ENCODE assay signal across 24 mouse cellular contexts in the genomic region with DNA sequence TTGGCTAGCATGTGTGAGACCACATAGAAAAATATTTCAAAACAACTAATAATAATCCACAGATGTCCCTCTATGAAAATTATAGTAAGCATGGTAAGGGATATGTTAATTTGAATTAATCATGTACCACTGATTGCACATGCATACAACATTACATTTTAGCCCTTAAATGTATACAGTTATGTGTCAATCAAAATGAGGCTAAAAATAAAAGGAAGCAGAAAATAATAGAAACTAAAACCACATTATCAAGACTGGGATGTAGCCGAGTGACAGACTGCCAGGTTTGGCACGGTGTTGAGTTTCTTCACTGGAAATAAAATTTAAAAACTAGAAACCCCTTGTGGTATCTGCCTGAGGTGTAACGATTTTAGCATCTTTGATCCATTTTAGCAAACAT. TPM values are rescaled to one million over a fixed set of nuclear protein-coding genes. Genes with fewer than 3 reads are reported as not detected.
DNase-seq lines count a peak whose midpoint lies in the region; ATAC-seq and TF ChIP-seq lines count a peak whose summit lies in the region.
"Had no signal": no experiment of that assay in that cellular context is flagged by ENCODE, and none has a peak within 500 bp of the region (broad histone marks: within the 10 kb centered on the region; RNA-seq: fewer than 3 reads in every experiment).

No protein-coding gene starts in this region.

- TF ChIP-seq EP300 in liver, postnatal 0 days (IDR thresholded peaks at IDR 0.05; ENCODE audit: low read depth), result no peak

- H3K4me1 ChIP-seq in liver, postnatal 0 days (ENCODE audit: insufficient read depth), result no peaks in the 10 kb centered on the region; the same call in 1 of the 2 replicates
- H3K4me1 ChIP-seq in liver, embryonic 11.5 days (replicated peaks; ENCODE audit: control insufficient read depth, insufficient read depth, low read length), result no peaks in the 10 kb centered on the region
- H3K4me1 ChIP-seq: forebrain, embryonic 10.5 days; forebrain, embryonic 13.5 days; hindbrain, embryonic 12.5 days; hindbrain, embryonic 15.5 days had no signal

- ATAC-seq in liver, postnatal 0 days, result no peak
- ATAC-seq in liver, embryonic 11.5 days (replicated peaks; ENCODE audit: low FRiP score), result no peak
- ATAC-seq in common myeloid progenitor, adult 5-6 weeks (replicated peaks; ENCODE audit: low read depth, poor library complexity, severe bottlenecking), result peak; percentile 27; the same call in 1 of the 2 replicates
- ATAC-seq in megakaryocyte, adult 5-6 weeks (ENCODE audit: poor library complexity, severe bottlenecking), result peak; percentile 29; the same call in 1 of the 2 replicates
- ATAC-seq: forebrain, embryonic 13.5 days; forebrain, embryonic 16.5 days had no signal

- 41% methylated on average over 3 of the region's 3 CpGs for WGBS in liver, postnatal 0 days (ENCODE audit: insufficient replicate concordance)
- 64% methylated on average over 3 of the region's 3 CpGs for WGBS in liver, embryonic 11.5 days

- no peaks in the 10 kb centered on the region for H3K27me3 ChIP-seq in liver, postnatal 0 days (ENCODE audit: insufficient read depth, low read length)
- H3K27me3 ChIP-seq in liver, embryonic 11.5 days (replicated peaks; ENCODE audit: control insufficient read depth, insufficient read depth, low read length), result no peaks in the 10 kb centered on the region
- H3K27me3 ChIP-seq: forebrain, embryonic 13.5 days; hindbrain, embryonic 12.5 days; hindbrain, embryonic 15.5 days had no signal

- DNase-seq in liver, postnatal 0 days, result no peak
- DNase-seq in liver, embryonic 11.5 days (ENCODE audit: low spot score), result no peak
- no peak for DNase-seq in thymus, postnatal 0 days (ENCODE audit: low spot score)
- DNase-seq in MN1 (ENCODE audit: low spot score), result no peak
- DNase-seq in right cerebral cortex, adult 2 months (ENCODE audit: low spot score in 2 of 2), result no peak
- DNase-seq: adrenal gland, postnatal 14 days; cerebellum, adult 11-12 months; cerebellum, adult 8-10 months; cerebellum, postnatal 10 days; cerebellum, postnatal 36 days; gastrocnemius, postnatal 10 days; gastrocnemius, postnatal 36 days had no signal

- H3K27ac ChIP-seq in liver, postnatal 0 days (ENCODE audit: low read depth), result no peak overlapping the region
- H3K27ac ChIP-seq in liver, embryonic 11.5 days (ENCODE audit: low read depth, low read length), result no peak overlapping the region
- H3K27ac ChIP-seq: forebrain, embryonic 10.5 days; forebrain, embryonic 13.5 days; hindbrain, embryonic 12.5 days; hindbrain, embryonic 15.5 days had no signal

- peak overlapping the region; percentile 45; the same call in 1 of the 2 replicates for H3K4me2 ChIP-seq in liver, postnatal 0 days (ENCODE audit: low read depth, low read length)
- no peak overlapping the region for H3K4me2 ChIP-seq in liver, embryonic 11.5 days
- H3K4me2 ChIP-seq: forebrain, embryonic 13.5 days; heart, embryonic 11.5 days; hindbrain, embryonic 12.5 days; hindbrain, embryonic 15.5 days had no signal

- no peaks in the 10 kb centered on the region for H3K36me3 ChIP-seq in liver, postnatal 0 days (replicated peaks; ENCODE audit: insufficient read depth, low read length)
- H3K36me3 ChIP-seq in liver, embryonic 11.5 days (ENCODE audit: control insufficient read depth, insufficient read depth, low read length), result no peaks in the 10 kb centered on the region
- H3K36me3 ChIP-seq: forebrain, embryonic 10.5 days; hindbrain, embryonic 12.5 days; hindbrain, embryonic 15.5 days had no signal

- no peaks in the 10 kb centered on the region for H3K9me3 ChIP-seq in liver, postnatal 0 days (ENCODE audit: low read length)
- H3K9me3 ChIP-seq in liver, embryonic 11.5 days (ENCODE audit: control insufficient read depth, low read length), result no peaks in the 10 kb centered on the region
- H3K9me3 ChIP-seq: forebrain, embryonic 10.5 days; forebrain, embryonic 13.5 days; hindbrain, embryonic 12.5 days; hindbrain, embryonic 15.5 days had no signal

- H3K9ac ChIP-seq in liver, postnatal 0 days (replicated peaks), result no peak overlapping the region
- no peak overlapping the region for H3K9ac ChIP-seq in liver, embryonic 11.5 days (ENCODE audit: low read depth, low read length)
- H3K9ac ChIP-seq: forebrain, embryonic 13.5 days; hindbrain, embryonic 12.5 days; hindbrain, embryonic 15.5 days had no signal

- H3K4me3 ChIP-seq in liver, postnatal 0 days (ENCODE audit: low read depth, low read length), result no peak overlapping the region
- no peak overlapping the region for H3K4me3 ChIP-seq in liver, embryonic 11.5 days (ENCODE audit: low read depth, low read length)
- H3K4me3 ChIP-seq: forebrain, embryonic 10.5 days; forebrain, embryonic 13.5 days; hindbrain, embryonic 12.5 days; hindbrain, embryonic 15.5 days had no signal

- TF ChIP-seq CTCF in liver, postnatal 0 days (IDR thresholded peaks at IDR 0.05; ENCODE audit: low read depth), result no peak

RNA-seq across cellular contexts. Expression of a gene that starts 12.4 kb away (rescaled TPM):
- 1.4 and 2.2 TPM in 2 replicates for polyA plus RNA-seq in liver, postnatal 0 days (2015; fragmentation: Nextera tagmentation; extraction: Ambion mirVana)
- polyA plus RNA-seq in liver, embryonic 11.5 days (2014; fragmentation: Nextera tagmentation; extraction: Ambion mirVana), result 0.12 and 0.30 TPM in 2 replicates
- 20.2 and 27.0 TPM in 2 replicates for total RNA-seq in common myeloid progenitor, adult 5-6 weeks (2017)
- 41.3 and 43.2 TPM in 2 replicates for total RNA-seq in megakaryocyte, adult 5-6 weeks (2015)
- total RNA-seq in megakaryocyte, adult 5-6 weeks (2017), result 72.9 and 75.3 TPM in 2 replicates
- polyA plus RNA-seq in thymus, postnatal 0 days (2015; fragmentation: Nextera tagmentation; extraction: Ambion mirVana), result 22.4 and 22.7 TPM in 2 replicates
- polyA plus RNA-seq: embryonic facial prominence, embryonic 11.5 days; forebrain, embryonic 10.5 days; forebrain, embryonic 13.5 days; forebrain, embryonic 16.5 days; heart, embryonic 11.5 days; heart, embryonic 14.5 days; hindbrain, embryonic 12.5 days had no signal

RNA-seq across cellular contexts. Expression of a gene that starts 33.2 kb away (rescaled TPM):
- polyA plus RNA-seq in liver, postnatal 0 days (2015; fragmentation: Nextera tagmentation; extraction: Ambion mirVana), result 5.7 and 6.1 TPM in 2 replicates
- polyA plus RNA-seq in liver, embryonic 11.5 days (2014; fragmentation: Nextera tagmentation; extraction: Ambion mirVana), result not detected in 2 replicates
- 0.27 and 1.0 TPM in 2 replicates for total RNA-seq in common myeloid progenitor, adult 5-6 weeks (2017)
- 13.4 and 16.1 TPM in 2 replicates for total RNA-seq in megakaryocyte, adult 5-6 weeks (2015)
- 9.3 and 17.3 TPM in 2 replicates for total RNA-seq in megakaryocyte, adult 5-6 weeks (2017)
- polyA plus RNA-seq in thymus, postnatal 0 days (2015; fragmentation: Nextera tagmentation; extraction: Ambion mirVana), result 4.1 and 4.7 TPM in 2 replicates
- total RNA-seq: ES-E14; gastrocnemius, adult 18-20 months had no signal
- polyA plus RNA-seq: embryonic facial prominence, embryonic 11.5 days; forebrain, embryonic 10.5 days; forebrain, embryonic 13.5 days; forebrain, embryonic 16.5 days; heart, embryonic 11.5 days; heart, embryonic 14.5 days; hindbrain, embryonic 12.5 days; hindbrain, embryonic 15.5 days had no signal

Comparison
In these comparisons a context has a peak if more than half of its experiments do, and no peak if none do; other contexts are left out.
1. ATAC-seq: peak in common myeloid progenitor, adult 5-6 weeks (single experiment) and megakaryocyte, adult 5-6 weeks (single experiment); none in liver, postnatal 0 days (single experiment) and liver, embryonic 11.5 days (single experiment).